Mouse (Mus musculus) limb, embryonic 10.5 days (tissue): ENCODE measurements around the gene Ret. TPM values are rescaled to one million over a fixed set of nuclear protein-coding genes. Genes with fewer than 3 reads are reported as not detected.

Experiments used
- DNase-seq: peaks from one replicate; pipeline ENCODE4 v3.0.0-alpha.2; 2017; ENCODE audit warnings: low spot score
- H3K27ac ChIP-seq: fragments of 300-500 bp; sonication (generic); 2 replicates; pipeline ENCODE4 v1.5.1; 2016; ENCODE audit warnings: mild to moderate bottlenecking
- H3K27me3 ChIP-seq: fragments of 300-500 bp; sonication (generic); 2 replicates; pipeline ENCODE4 v1.6.1; 2016; ENCODE audit warnings: low read depth, mild to moderate bottlenecking; ENCODE audit not compliant: poor library complexity, severe bottlenecking
- H3K36me3 ChIP-seq: fragments of 300-500 bp; sonication (generic); 2 replicates; pipeline ENCODE4 v1.6.1; 2016; ENCODE audit warnings: mild to moderate bottlenecking, moderate library complexity
- H3K4me1 ChIP-seq: fragments of 300-500 bp; sonication (generic); 2 replicates; pipeline ENCODE4 v1.6.1; 2016
- H3K4me3 ChIP-seq: fragments of 300-500 bp; sonication (generic); 2 replicates; pipeline ENCODE4 v1.5.1; 2016; ENCODE audit warnings: mild to moderate bottlenecking, moderate library complexity
- H3K9me3 ChIP-seq: fragments of 300-500 bp; sonication (generic); replicated peaks from 2 replicates; pipeline ENCODE4 v1.6.1; 2016; ENCODE audit warnings: mild to moderate bottlenecking
- WGBS: fragments of 180-500 bp; shearing (Covaris S2); methylation state at CpG from one replicate; pipeline ENCODE4 v1.1.7; 2016; 5-methylcytosine and 5-hydroxymethylcytosine counted together
- polyA plus RNA-seq: library from polyadenylated mRNA; unstranded; fragments of >200 nt; fragmentation: Nextera tagmentation; extraction: Ambion mirVana; gene quantifications from 2 replicates; pipeline ENCODE4 v1.2.1, GENCODE M21; 2016

Gene Ret
- polyA plus RNA-seq, 1 experiment from 2014 or later, result 0.29 TPM

- H3K9me3 ChIP-seq, result no peaks in the 10 kb centered on the region
- no peaks in the 10 kb centered on the region for H3K4me1 ChIP-seq
- DNase-seq, result no peak
- no peak overlapping the region for H3K27ac ChIP-seq
- 83% methylated on average over 2 of the region's 2 CpGs for whole genome bisulfite sequencing
- H3K4me3 ChIP-seq, result no peak overlapping the region
- H3K36me3 ChIP-seq, result peaks cover 4% of the 10 kb centered on the region; the same call in 1 of the 2 replicates
- no peaks in the 10 kb centered on the region for H3K27me3 ChIP-seq
Measured at GRCm38 (mm10) chr6:118130022-118130421, 67.5 kb downstream of the Ret start.

- H3K27me3 ChIP-seq, result no peaks in the 10 kb centered on the region
- no peak for DNase-seq
- H3K36me3 ChIP-seq, result peaks cover 10% of the 10 kb centered on the region; the same call in 1 of the 2 replicates
- WGBS, result 85% methylated on average over 6 of the region's 6 CpGs
- no peaks in the 10 kb centered on the region for H3K9me3 ChIP-seq
- H3K27ac ChIP-seq, result no peak overlapping the region
- H3K4me1 ChIP-seq, result no peaks in the 10 kb centered on the region
- no peak overlapping the region for H3K4me3 ChIP-seq
Measured at GRCm38 (mm10) chr6:118127827-118128487, 69.6 kb downstream of the Ret start.

GRCm38 (mm10) chr6:118127198-118127597 is 70.3 kb downstream of the Ret start:
- Histone ChIP-seq H3K27ac (no peak overlapping the region), H3K4me3 (no peak overlapping the region), H3K27me3 (no peaks in the 10 kb centered on the region), H3K36me3 (peaks cover 14% of the 10 kb centered on the region; the same call in 1 of the 2 replicates), H3K9me3 (no peaks in the 10 kb centered on the region), H3K4me1 (no peaks in the 10 kb centered on the region)
- DNase-seq, result no peak
- WGBS, result 86% methylated on average over 7 of the region's 7 CpGs

GRCm38 (mm10) chr6:118126577-118126976 is 70.9 kb downstream of the Ret start:
- H3K36me3 ChIP-seq, result peaks cover 16% of the 10 kb centered on the region; the same call in 1 of the 2 replicates
- no peaks in the 10 kb centered on the region for H3K27me3 ChIP-seq
- H3K27ac ChIP-seq, result no peak overlapping the region
- no peaks in the 10 kb centered on the region for H3K4me1 ChIP-seq
- H3K9me3 ChIP-seq, result no peaks in the 10 kb centered on the region
- DNase-seq, result no peak
- H3K4me3 ChIP-seq, result no peak overlapping the region

GRCm38 (mm10) chr6:118122767-118123166 is 74.8 kb downstream of the Ret start:
- H3K4me1 ChIP-seq, result no peaks in the 10 kb centered on the region
- H3K27me3 ChIP-seq, result no peaks in the 10 kb centered on the region
- H3K27ac ChIP-seq, result no peak overlapping the region
- peaks cover 16% of the 10 kb centered on the region; the same call in 1 of the 2 replicates for H3K36me3 ChIP-seq
- 98% methylated on average over 1 of the region's 1 CpGs for WGBS
- no peaks in the 10 kb centered on the region for H3K9me3 ChIP-seq
- DNase-seq, result no peak
- H3K4me3 ChIP-seq, result no peak overlapping the region

- Histone ChIP-seq H3K4me3 (no peak overlapping the region), H3K27me3 (no peaks in the 10 kb centered on the region), H3K27ac (no peak overlapping the region), H3K36me3 (peaks cover 3% of the 10 kb centered on the region; the same call in 1 of the 2 replicates), H3K4me1 (no peaks in the 10 kb centered on the region), H3K9me3 (no peaks in the 10 kb centered on the region)
- DNase-seq, result no peak
- 62% methylated on average over 1 of the region's 1 CpGs for WGBS
Measured at GRCm38 (mm10) chr6:118111810-118112209, 85.7 kb downstream of the Ret start.

Other genes with a start within 250 kb of the Ret start
- not detected in 2 replicates for gene Rasgef1a, start 186.3 kb downstream of the Ret start, polyA plus RNA-seq
- 5.2 and 7.6 TPM in 2 replicates for gene Csgalnact2, start 58.6 kb downstream of the Ret start, polyA plus RNA-seq
- 55.6 and 58.2 TPM in 2 replicates for gene Bms1, start 221.8 kb upstream of the Ret start, polyA plus RNA-seq